Mouse (Mus musculus) liver, embryonic 11.5 days (tissue): ENCODE results near the gene Ndufs6. TPM values are rescaled to one million over a fixed set of nuclear protein-coding genes. Genes with fewer than 3 reads are reported as not detected.

ENCODE experiments used
- ATAC-seq: fragments of 200-750 bp; cut with Nextera tagmentation; replicated peaks from 2 replicates; pipeline ENCODE4 v1.8.0; 2017; ENCODE audit warnings: moderate number of reproducible peaks, mild to moderate bottlenecking, moderate TSS enrichment, moderate library complexity; ENCODE audit not compliant: low FRiP score
- DNase-seq: peaks from one replicate; pipeline ENCODE4 v3.0.0-alpha.2; 2017; ENCODE audit warnings: low spot score
- H3K27ac ChIP-seq: fragments of 300-500 bp; sonication (generic); 2 replicates; pipeline ENCODE4 v1.5.1; 2014; ENCODE audit warnings: mild to moderate bottlenecking, low read depth, low read length, control low read depth
- H3K27me3 ChIP-seq: fragments of 300-500 bp; sonication (generic); replicated peaks from 2 replicates; pipeline ENCODE4 v1.6.1; 2014; ENCODE audit warnings: low read length, mixed read lengths; ENCODE audit not compliant: control insufficient read depth, insufficient read depth
- H3K36me3 ChIP-seq: fragments of 300-500 bp; sonication (generic); 2 replicates; pipeline ENCODE4 v1.6.1; 2014; ENCODE audit warnings: mild to moderate bottlenecking, low read length, moderate library complexity, mixed read lengths; ENCODE audit not compliant: control insufficient read depth, insufficient read depth
- H3K4me1 ChIP-seq: fragments of 300-500 bp; sonication (generic); replicated peaks from 2 replicates; pipeline ENCODE4 v1.6.1; 2014; ENCODE audit warnings: low read length, mixed read lengths; ENCODE audit not compliant: control insufficient read depth, insufficient read depth
- H3K4me2 ChIP-seq: fragments of 300-500 bp; sonication (generic); 2 replicates; pipeline ENCODE4 v1.6.1; 2014; ENCODE audit warnings: mild to moderate bottlenecking, control low read depth, moderate library complexity
- H3K4me3 ChIP-seq: fragments of 300-500 bp; sonication (generic); 2 replicates; pipeline ENCODE4 v1.5.1; 2014; ENCODE audit warnings: low read depth, low read length, control low read depth
- H3K9ac ChIP-seq: fragments of 300-500 bp; sonication (generic); 2 replicates; pipeline ENCODE4 v1.6.1; 2014; ENCODE audit warnings: low read depth, low read length, control low read depth
- H3K9me3 ChIP-seq: fragments of 300-500 bp; sonication (generic); 2 replicates; pipeline ENCODE4 v1.6.1; 2016; ENCODE audit warnings: low read length, inconsistent platforms, mixed read lengths; ENCODE audit not compliant: control insufficient read depth
- WGBS: fragments of 180-500 bp; shearing (Covaris S2); extraction: QIAGEN DNeasy Blood & Tissue Kit; methylation state at CpG from one replicate; pipeline ENCODE4 v1.1.7; 2014; 5-methylcytosine and 5-hydroxymethylcytosine counted together
- polyA plus RNA-seq: library from polyadenylated mRNA; unstranded; fragments of >200 nt; fragmentation: Nextera tagmentation; extraction: Ambion mirVana; gene quantifications from 2 replicates; pipeline ENCODE4 v1.2.1, GENCODE M21; 2014

Gene Ndufs6
- polyA plus RNA-seq, 1 experiment from 2014 or later: 377 TPM

DNA sequence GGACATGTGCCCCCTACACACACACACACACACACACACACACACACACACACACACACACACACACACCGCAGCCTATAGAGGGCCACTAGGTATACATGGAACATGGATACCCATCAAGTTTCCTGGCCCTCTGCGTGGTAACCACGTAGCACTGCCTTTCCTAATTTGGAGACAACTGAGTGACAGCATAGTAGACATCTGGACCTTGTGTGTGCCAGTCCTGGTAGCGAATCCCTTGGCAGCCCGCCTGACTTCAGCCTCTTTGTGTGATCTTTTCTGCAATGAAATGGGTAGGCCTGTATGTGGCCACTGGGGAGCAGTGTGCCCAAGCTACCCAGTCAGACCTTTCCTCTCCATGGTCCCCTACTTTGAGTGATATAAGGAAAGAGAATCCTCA lies 29.0 kb downstream of the Ndufs6 start:
- Histone ChIP-seq H3K27me3 (no peaks in the 10 kb centered on the region), H3K4me1 (peaks cover 6% of the 10 kb centered on the region), H3K27ac (no peak overlapping the region), H3K4me2 (peak overlapping the region; percentile 17; the same call in 1 of the 2 replicates), H3K9me3 (no peaks in the 10 kb centered on the region), H3K4me3 (no peak overlapping the region), H3K36me3 (no peaks in the 10 kb centered on the region), H3K9ac (no peak overlapping the region)
- DNase-seq: no peak
- WGBS: 84% methylated on average over 5 of the region's 5 CpGs
- ATAC-seq: no peak

DNA sequence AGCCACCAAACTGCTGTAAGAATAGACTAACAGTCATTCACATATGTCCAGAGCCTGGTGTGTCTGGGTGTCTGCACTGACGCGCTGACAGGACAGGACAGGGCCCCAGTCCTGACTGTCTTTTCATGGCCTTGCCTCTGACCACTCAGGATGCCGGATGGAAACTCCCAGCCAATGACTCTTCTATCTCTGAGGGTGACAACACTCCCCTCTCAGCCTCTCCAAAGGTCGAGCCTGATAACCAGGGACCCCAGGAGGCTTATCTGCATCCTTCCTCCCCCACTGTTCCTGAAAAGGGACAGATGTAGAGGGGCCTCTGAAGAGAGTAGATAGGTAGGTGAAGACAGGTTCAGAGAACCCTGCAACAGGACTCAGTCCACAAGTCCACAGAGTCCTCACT lies 29.6 kb downstream of the Ndufs6 start:
- no peak overlapping the region for H3K4me3 ChIP-seq
- ATAC-seq (peak; percentile 89), DNase-seq (no peak)
- peaks cover 6% of the 10 kb centered on the region for H3K4me1 ChIP-seq
- no peaks in the 10 kb centered on the region for H3K27me3 ChIP-seq
- WGBS: 26% methylated on average over 4 of the region's 4 CpGs
- peak overlapping the region; percentile 21; the same call in 1 of the 2 replicates for H3K27ac ChIP-seq
- H3K4me2 ChIP-seq: peak overlapping the region; percentile 18; the same call in 1 of the 2 replicates
- no peaks in the 10 kb centered on the region for H3K9me3 ChIP-seq
- H3K9ac ChIP-seq: no peak overlapping the region
- no peaks in the 10 kb centered on the region for H3K36me3 ChIP-seq

DNA sequence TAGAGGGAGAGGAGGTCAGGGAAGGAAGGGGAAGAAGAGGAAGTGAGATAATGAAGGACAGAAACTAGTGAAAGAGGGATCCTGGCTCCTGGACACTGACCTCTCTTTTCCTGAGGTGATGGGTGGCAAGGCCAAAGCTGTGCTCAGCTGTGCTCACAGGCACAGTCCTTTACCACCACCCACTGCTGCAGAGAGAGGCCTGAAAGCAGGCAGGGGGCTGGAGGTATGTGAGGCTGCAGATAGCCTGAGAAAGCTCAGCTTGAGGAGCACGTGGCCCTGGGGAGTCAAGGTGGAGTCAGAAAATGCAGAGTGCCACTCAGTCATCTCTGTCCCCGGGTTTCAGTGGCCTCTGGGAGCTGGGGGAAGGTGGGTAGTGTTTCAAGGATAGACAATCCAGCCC lies 37.2 kb downstream of the Ndufs6 start:
- 28% methylated on average over 2 of the region's 2 CpGs for WGBS
- Histone ChIP-seq H3K36me3 (no peaks in the 10 kb centered on the region), H3K27me3 (no peaks in the 10 kb centered on the region), H3K4me3 (no peak overlapping the region), H3K4me2 (no peak overlapping the region), H3K27ac (no peak overlapping the region), H3K9ac (no peak overlapping the region), H3K4me1 (no peaks in the 10 kb centered on the region), H3K9me3 (no peaks in the 10 kb centered on the region)
- ATAC-seq (no peak), DNase-seq (no peak)

DNA sequence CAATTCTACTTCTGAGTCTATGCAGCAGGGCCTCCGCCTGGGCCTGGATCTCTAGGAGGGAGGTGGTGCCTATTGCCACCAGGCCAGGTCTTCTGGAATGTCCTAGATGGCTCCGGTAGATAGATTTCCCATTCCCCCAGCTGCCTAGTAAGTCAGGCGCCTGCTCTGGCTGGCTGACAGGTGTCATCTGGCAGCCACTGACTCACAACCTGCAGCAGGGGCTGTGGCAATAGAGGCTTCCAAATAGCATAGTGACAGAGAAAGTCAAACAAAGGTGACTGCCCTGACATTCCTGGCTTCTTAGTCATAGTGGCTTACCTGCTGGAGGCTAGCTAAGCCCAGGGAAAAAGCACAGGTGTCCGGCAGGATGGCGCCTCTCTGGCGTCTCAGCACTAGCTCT lies 38.1 kb downstream of the Ndufs6 start:
- Histone ChIP-seq H3K36me3 (no peaks in the 10 kb centered on the region), H3K4me2 (no peak overlapping the region), H3K9ac (no peak overlapping the region), H3K4me1 (no peaks in the 10 kb centered on the region), H3K27me3 (no peaks in the 10 kb centered on the region), H3K27ac (no peak overlapping the region), H3K9me3 (no peaks in the 10 kb centered on the region), H3K4me3 (no peak overlapping the region)
- ATAC-seq (no peak), DNase-seq (no peak)
- 76% methylated on average over 6 of the region's 6 CpGs for WGBS

DNA sequence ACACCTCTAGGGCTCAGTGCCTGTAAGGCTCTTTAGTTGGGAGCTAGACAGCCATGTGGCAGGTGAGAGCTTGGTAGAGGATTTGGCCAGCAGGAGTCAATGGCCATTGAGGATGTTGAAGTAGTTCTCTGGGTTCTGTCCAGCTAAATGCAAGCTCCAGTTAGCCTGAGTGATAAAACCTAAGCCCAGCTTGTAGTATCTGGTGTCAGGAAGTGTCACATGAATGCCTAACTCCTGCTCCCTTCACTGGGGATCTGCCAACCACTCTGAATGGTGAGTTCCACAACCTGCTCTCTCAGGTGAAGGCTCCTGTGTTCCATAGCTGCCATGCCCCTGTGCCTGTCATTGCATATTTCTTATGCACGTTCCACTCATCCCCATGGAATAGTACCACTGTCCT lies 44.8 kb downstream of the Ndufs6 start:
- H3K4me3 ChIP-seq: no peak overlapping the region
- WGBS: 77% methylated on average over 1 of the region's 1 CpGs
- no peaks in the 10 kb centered on the region for H3K36me3 ChIP-seq
- H3K4me1 ChIP-seq: no peaks in the 10 kb centered on the region
- ATAC-seq (no peak), DNase-seq (no peak)
- no peak overlapping the region for H3K4me2 ChIP-seq
- no peaks in the 10 kb centered on the region for H3K9me3 ChIP-seq
- H3K27me3 ChIP-seq: no peaks in the 10 kb centered on the region
- H3K9ac ChIP-seq: no peak overlapping the region
- no peak overlapping the region for H3K27ac ChIP-seq

DNA sequence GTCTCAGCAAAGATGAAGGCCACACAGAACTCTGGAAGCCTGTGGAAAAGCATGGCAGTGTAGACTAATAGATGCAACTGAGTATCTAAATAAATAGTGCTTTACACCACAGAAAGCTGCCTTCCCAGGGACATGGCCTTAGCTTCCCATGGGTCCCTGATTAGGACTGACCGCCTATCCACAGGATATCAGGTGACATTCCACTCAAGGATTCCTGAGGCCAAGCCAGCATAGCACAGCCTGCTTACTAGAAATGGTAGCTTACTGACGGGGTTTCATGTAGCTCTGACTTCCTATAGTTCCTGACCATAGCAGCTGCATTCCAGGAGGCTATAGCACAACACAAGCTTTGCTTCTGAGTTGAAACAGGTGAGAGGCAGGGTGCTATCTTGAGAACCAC lies 45.9 kb downstream of the Ndufs6 start:
- no peak overlapping the region for H3K4me2 ChIP-seq
- no peaks in the 10 kb centered on the region for H3K4me1 ChIP-seq
- no peak overlapping the region for H3K9ac ChIP-seq
- H3K9me3 ChIP-seq: no peaks in the 10 kb centered on the region
- no peaks in the 10 kb centered on the region for H3K36me3 ChIP-seq
- no peaks in the 10 kb centered on the region for H3K27me3 ChIP-seq
- H3K27ac ChIP-seq: no peak overlapping the region
- WGBS: 68% methylated on average over 2 of the region's 2 CpGs
- H3K4me3 ChIP-seq: no peak overlapping the region
- no peak for DNase-seq
- no peak for ATAC-seq

DNA sequence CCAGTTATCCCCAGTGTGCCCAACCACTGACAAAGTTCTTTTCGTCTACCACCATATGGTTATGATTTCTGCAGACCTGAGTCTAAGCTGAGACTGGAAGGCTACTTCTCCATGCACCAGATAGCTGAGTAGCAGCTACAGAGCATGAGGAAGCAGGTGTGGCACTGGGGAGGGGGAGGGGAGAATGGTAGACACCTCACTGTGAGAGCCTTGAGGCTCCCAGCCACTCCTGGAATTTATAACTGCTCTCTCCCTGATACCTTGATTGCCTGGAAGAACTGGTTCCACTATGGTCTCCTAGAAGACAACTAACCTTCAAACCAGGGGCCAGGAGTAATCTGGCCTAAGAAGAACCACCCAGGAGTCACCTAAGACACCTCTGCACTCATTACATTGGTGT lies 49.1 kb downstream of the Ndufs6 start:
- ATAC-seq: no peak
- DNase-seq: no peak
- H3K36me3 ChIP-seq: no peaks in the 10 kb centered on the region
- H3K9ac ChIP-seq: no peak overlapping the region
- H3K4me2 ChIP-seq: no peak overlapping the region
- no peaks in the 10 kb centered on the region for H3K4me1 ChIP-seq
- no peak overlapping the region for H3K27ac ChIP-seq
- H3K27me3 ChIP-seq: peaks cover 19% of the 10 kb centered on the region
- 83% methylated on average over 1 of the region's 1 CpGs for WGBS
- no peak overlapping the region for H3K4me3 ChIP-seq
- H3K9me3 ChIP-seq: no peaks in the 10 kb centered on the region

DNA sequence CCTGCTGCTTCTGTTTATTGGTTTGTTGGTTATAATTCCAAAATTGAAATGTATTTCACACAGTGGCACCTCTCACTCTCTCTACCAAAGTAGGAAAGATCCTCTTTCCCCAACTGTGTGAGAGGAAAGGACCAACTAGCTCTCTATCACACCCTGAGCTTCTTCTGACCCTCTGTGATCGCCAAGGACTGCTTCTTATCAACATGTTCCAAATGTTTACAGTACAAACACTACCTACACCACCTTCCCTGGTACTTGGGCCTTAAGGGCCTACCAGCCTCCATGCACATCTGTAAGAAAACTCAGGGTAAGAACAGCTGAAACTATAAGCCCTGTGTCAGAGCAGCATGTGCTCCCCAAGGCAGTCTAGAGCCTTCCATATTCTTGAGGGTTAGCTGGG lies 50.5 kb downstream of the Ndufs6 start:
- Histone ChIP-seq H3K9ac (no peak overlapping the region), H3K36me3 (no peaks in the 10 kb centered on the region), H3K4me1 (no peaks in the 10 kb centered on the region), H3K4me3 (no peak overlapping the region), H3K27ac (no peak overlapping the region), H3K4me2 (no peak overlapping the region), H3K27me3 (peaks cover 33% of the 10 kb centered on the region), H3K9me3 (no peaks in the 10 kb centered on the region)
- ATAC-seq: peak; percentile 57
- DNase-seq: no peak
- 17% methylated on average over 1 of the region's 1 CpGs for WGBS

DNA sequence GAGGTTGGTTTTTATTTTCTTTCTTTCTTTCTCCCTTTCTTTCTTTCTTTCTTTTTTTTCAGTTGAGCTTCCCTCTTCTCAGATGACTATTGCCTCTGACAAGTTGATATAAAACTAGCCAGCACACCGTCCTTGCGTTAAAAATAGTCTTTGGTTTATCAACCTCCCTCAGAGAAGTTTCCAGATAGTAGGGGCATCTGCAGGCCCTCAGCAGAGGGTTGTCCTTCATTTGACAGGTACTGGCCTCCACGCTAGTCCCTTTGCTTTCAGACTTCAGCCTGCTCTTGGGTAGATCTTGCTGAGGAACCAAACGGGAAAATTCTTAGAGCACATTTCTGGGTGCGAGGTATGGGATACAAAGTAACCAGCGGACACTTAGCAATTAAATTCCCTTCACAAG lies 51.0 kb downstream of the Ndufs6 start:
- no peak for DNase-seq
- H3K36me3 ChIP-seq: no peaks in the 10 kb centered on the region
- ATAC-seq: no peak
- peaks cover 37% of the 10 kb centered on the region for H3K27me3 ChIP-seq
- H3K4me2 ChIP-seq: no peak overlapping the region
- WGBS: 59% methylated on average over 6 of the region's 6 CpGs
- H3K9ac ChIP-seq: no peak overlapping the region
- H3K4me1 ChIP-seq: no peaks in the 10 kb centered on the region
- H3K27ac ChIP-seq: no peak overlapping the region
- no peak overlapping the region for H3K4me3 ChIP-seq
- H3K9me3 ChIP-seq: no peaks in the 10 kb centered on the region
